Mouse (Mus musculus) stomach, postnatal 0 days (tissue): ENCODE results near the gene Cacna2d3.

Source experiments
- CTCF ChIP-seq: IDR thresholded peaks from 2 replicates; pipeline ENCODE4 v1.5.1; 2016; ENCODE audit warnings: antibody characterized with exemption, low read depth, mild to moderate bottlenecking, moderate library complexity
- EP300 ChIP-seq: optimal IDR thresholded peaks from 2 replicates; pipeline ENCODE3; 2016; ENCODE audit warnings: antibody characterized with exemption

DNA sequence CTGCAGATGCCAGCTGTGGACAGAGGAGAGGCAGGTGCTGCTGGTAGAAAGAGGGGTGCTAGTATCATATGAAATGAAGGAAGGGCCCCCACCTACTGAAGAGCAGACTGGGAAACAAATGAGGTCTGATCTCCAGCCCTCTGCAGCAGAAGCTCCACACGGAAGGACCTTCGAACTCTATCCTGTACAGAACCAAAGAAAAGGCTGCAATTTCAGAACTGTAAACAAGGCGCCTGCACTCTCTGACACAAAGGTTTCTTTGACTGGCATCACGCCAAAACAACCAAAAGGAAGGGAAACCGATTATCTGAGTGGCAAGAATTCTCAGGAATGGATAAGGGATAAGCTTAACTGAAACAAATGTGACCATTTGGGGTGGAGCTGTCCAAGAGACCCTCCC lies 18.9 kb downstream of the Cacna2d3 start:
- TF ChIP-seq EP300 (no peak), CTCF (no peak)
